Mouse (Mus musculus): Measurements from ENCODE around the gene Ogfod1. TPM values are rescaled to one million over a fixed set of nuclear protein-coding genes. Genes with fewer than 3 reads are reported as not detected.
A peak's percentile ranks its signal among the peaks of the same experiment; 100 is the strongest.

The Ogfod1 gene
- total RNA-seq, 2 experiments from 2014 or later = 21.8 to 22.9 TPM

- intact Hi-C loops (cut with DNase I) = no loop called here
- no peak for DNase-seq
Measured at GRCm38 (mm10) chr8:94066121-94066863, 29.3 kb downstream of the Ogfod1 start.

GRCm38 (mm10) chr8:94068793-94069192 is 31.8 kb downstream of the Ogfod1 start:
- intact Hi-C loops (cut with DNase I) = no loop called here
- DNase-seq = no peak

DNA sequence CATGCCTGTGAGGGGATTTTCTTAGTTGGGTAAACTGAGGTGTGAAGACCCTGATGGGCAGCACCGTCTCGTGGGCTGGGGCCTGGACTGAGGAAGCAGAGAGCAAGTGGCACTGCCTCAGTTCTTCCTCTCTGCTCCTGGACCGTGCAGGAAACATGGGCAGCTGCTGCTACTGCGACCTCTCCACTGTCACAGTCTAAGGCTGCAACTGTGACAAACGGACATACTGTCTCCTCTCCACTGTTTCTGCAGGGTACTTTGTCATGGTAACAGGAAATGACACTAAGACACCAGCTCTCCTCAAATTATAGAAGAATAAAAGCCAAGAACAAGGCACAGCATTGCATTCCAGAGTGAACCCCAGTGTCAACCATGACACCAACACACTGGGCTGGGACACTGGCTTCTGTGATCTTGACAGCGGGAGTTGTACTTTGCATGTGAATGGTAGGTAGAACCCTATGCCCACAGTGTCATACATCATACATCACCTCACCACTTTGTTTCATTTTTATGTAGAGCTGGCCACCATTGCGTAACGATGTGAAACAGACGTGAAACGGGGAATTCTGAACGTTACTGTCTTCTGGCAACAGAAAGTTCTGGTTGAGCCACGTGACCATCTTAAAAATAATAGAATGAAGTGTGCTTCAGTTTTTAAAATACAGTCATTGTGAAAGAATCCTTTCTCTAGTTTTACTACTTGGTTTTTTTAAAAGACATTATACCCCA is 39.6 kb downstream of the Ogfod1 start:
- intact Hi-C loops (cut with DNase I) = no loop called here

DNA sequence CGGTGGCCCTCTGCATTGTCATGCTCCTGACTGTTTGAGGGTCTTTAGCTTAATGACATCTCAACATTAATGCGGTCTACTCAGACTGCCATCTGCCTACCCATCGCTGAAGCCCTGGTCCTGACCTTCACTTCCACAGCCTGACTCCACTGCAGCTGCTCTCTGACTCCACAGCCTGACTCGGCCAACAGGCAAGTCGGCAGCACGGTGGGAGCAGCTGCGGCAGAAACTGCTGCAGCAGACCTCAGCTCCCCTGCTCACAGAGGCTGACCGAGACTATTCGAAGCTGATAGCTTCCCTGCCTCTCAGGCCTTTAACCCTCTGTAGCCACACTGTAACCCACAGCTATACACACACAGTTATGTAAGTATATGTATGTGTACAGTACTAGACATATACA is 51.0 kb downstream of the Ogfod1 start:
- intact Hi-C loops (cut with DNase I) = no loop called here
- DNase-seq = no peak

More for the DNA sequence above, 39.6 kb downstream of the Ogfod1 start:
- no peak for DNase-seq

GRCm38 (mm10) chr8:94089715-94090114 is 52.7 kb downstream of the Ogfod1 start:
- no peak for DNase-seq
- intact Hi-C loops (cut with DNase I) = no loop called here

DNA sequence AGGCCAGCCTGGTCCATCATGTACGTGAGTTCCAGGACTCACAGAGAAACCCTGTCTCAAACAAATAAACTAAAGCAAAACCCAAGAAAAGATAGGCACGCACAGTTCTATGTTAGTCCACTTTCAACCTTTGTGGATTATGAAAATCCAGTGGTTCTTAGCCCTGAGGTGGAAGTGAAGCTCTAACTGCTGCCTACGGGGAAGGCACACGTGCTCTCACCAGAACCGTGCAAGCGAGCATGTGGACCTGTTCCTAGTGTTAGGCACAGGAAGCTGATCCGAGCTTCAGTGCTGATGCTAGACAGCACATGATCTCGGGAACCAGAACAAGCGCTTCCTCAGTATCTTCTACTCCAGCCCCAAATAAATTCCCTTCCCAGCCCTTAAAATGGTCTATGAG is 55.9 kb downstream of the Ogfod1 start:
- DNase-seq = no peak
- intact Hi-C loops (cut with DNase I) = no loop called here

GRCm38 (mm10) chr8:94094281-94094680 is 57.3 kb downstream of the Ogfod1 start:
- intact Hi-C loops (cut with DNase I) = no loop called here
- DNase-seq = no peak

DNA sequence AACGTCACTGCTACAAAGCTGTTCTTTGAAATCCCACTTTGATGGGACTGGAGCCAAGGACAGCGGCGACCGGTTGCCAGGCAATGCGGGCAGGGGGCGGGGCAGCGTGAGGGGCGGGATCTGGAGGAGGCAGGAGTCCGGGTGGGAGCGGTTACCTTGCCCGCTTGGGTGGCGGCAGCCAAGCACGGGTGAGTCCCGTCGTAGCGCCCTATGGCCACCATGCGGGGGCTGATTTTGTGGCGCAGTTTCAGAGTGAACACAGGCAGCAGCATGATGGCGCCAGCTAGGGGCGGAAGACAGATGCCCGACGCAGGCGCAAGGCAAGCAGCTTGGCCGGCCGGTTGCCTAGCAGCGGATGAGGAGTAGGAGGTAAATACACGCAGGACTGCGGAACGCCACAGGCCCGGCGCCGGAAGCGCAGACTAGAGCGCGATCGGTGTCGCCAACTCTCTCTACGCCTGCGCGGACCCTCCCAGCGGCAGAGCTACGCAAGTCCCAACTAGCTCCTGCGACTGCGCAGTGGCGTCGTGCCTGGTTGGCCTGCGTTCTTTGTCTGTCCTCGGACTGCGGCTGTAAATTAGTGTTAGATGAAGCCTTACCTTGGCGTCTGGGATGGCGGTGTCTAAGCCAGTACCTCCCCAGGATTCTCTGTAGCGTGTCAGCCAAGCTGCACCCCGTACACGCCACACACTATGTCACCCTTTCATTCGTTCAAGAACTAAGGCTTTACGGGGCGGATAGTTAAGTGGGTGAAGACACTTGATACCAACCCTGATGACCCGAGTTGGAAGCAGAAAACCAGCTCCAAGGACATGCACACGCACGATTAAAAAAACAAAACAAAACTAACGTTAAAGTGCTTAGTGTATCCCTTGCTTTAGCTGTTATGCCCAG is 61.3 kb downstream of the Ogfod1 start, which contains the start of gene Bbs2:
Gene Bbs2, minus strand, starts transcription at position 848 of the 894 bp plus-strand sequence.
- peak; percentile 97 to 99 for DNase-seq

DNA sequence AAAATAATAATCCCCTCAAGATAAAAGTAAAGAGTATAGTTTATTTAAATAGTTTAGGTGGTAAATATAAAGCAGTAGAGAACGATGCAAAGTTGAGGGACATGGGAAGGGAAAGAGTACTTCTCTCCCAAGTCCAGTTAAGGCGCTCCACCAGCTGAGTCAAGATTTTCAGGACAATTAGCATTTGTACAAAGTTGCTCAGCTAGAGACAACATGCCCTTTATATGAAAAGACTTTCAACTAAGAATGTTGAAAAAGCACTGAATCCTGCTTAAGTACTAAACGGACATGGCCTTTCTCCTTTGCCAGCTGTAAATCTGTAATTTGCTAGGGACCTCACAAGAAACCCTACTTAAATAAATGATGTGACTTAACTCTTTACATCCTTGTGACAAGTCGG is 62.0 kb downstream of the Ogfod1 start:
- intact Hi-C loops (cut with DNase I) = loop anchor here (5.0 kb wide), 1 partner anchor 103 kb away; no protein-coding TSS in a partner anchor
- no peak for DNase-seq

More for the DNA sequence above, 61.3 kb downstream of the Ogfod1 start, which contains the start of gene Bbs2:
- intact Hi-C loops (cut with DNase I) = loop anchor here (5.0 kb wide), 1 partner anchor 104 kb away; no protein-coding TSS in a partner anchor

DNA sequence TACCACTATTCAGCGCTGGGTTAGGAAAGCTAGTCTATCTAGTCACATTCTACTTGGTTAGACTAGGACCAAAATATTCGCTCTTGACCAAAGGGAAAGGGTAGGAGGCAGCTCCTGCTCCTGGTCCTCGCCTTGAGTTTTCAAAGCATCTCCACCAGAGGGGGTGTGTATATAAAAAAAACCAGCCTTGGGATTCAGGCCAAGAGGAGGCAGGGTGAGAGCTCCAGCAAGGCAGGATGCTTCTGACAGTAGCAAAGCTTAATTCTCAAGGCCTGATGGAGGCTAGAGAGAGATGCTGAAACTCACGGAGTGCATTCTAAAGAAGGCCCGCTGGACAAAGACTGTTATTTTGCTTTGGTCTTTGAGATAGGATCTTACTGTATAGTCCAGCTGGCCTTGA is 67.1 kb downstream of the Ogfod1 start:
- intact Hi-C loops (cut with DNase I) = no loop called here
- DNase-seq = no peak

DNA sequence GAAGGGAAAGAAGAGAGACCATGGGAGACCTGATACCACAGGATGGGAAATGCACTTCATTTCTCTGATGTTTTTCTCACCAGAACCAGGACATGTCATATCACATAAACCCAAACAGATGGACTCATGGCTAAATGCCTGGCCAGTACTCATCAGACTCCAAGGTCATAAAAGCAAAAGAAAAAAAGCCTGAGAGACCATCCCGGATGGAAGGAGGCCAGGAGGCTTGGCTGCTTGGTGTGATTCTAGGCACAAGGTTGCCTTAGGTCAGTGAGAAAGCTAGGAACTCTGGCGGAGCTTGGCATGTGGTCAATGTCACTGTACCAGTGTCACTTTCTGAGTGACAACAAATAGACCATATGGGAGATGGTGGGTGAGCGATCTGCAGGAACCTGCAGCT is 70.9 kb downstream of the Ogfod1 start:
- peak; percentile 18 to 24 for DNase-seq

DNA sequence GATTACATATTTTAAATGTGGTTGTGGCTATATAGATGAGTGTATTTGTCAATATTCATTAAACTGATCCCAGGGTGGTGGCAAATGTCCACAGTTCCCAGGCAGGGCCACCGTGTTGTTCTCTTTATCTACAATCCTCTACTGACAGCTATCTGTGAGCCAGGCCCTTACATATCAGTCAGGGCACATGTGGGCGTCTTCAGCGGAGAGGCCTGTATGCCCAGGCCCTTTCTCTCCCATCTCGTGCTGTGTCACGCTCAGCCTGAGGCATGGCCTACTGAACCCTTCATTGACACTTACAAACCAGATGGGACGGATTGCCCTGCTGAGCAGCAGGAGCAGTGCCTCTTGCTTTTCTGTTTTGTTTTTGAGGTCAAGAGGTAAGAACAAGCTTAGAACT is 72.4 kb downstream of the Ogfod1 start:
- no peak for DNase-seq
- intact Hi-C loops (cut with DNase I) = loop anchor here (5.0 kb wide), 1 partner anchor 43 kb away; the partner anchor contains the start of gene Mt3

More for the DNA sequence above, 70.9 kb downstream of the Ogfod1 start:
- intact Hi-C loops (cut with DNase I) = loop anchor here (5.0 kb wide), 1 partner anchor 44 kb away; the partner anchor contains the start of gene Mt3

DNA sequence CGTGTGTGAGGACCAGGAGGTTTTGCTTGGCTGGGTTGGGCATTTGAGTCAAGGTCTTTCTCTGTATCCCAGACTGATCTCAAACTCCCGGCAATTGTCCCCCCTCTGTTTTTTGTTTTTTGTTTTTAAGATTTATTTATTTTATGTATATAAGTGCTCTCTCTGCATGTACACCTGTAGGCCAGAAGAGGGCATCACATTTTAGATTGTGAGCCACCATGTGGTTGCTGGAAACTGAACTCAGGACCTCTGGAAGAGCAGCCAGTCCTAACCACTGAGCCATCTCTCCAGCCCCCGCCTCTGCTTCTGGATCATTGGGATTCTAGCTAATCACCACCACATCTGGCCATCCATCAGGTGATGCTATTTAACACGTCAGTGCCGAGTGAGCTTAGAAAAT is 72.8 kb downstream of the Ogfod1 start:
- intact Hi-C loops (cut with DNase I) = loop anchor here (5.0 kb wide), 1 partner anchor 42 kb away; the partner anchor contains the start of gene Mt3
- DNase-seq = no peak

GRCm38 (mm10) chr8:94110526-94111177 is 73.7 kb downstream of the Ogfod1 start:
- intact Hi-C loops (cut with DNase I) = no loop called here

GRCm38 (mm10) chr8:94113435-94113834 is 76.4 kb downstream of the Ogfod1 start:
- intact Hi-C loops (cut with DNase I) = no loop called here
- no peak for DNase-seq

More at GRCm38 (mm10) chr8:94110526-94111177, 73.7 kb downstream of the Ogfod1 start:
- DNase-seq = no peak

DNA sequence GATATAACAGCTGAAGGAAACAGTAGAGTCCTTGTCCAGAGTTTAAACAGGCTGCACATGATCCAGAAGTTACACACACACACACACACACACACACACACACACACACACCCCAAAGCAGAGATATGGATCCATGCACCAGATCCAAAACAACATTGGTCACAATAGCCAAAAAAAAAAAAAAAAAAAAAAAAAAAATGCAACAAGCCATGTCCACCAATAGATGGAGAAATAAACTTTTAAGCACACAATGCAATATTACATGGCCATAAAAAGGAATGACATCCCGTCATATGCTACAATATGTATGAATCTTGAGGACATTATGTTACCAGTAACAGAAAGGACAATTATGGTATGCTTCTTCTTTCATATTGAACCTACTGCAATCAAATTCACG is 77.0 kb downstream of the Ogfod1 start:
- intact Hi-C loops (cut with DNase I) = no loop called here

More for the DNA sequence above, 77.0 kb downstream of the Ogfod1 start:
- no peak for DNase-seq
